Mouse (Mus musculus): ENCODE data around the gene Xpr1. TPM values are rescaled to one million over a fixed set of nuclear protein-coding genes. Genes with fewer than 3 reads are reported as not detected.

Gene Xpr1
- polyA plus RNA-seq, 1 experiment = 8.7 TPM

DNA sequence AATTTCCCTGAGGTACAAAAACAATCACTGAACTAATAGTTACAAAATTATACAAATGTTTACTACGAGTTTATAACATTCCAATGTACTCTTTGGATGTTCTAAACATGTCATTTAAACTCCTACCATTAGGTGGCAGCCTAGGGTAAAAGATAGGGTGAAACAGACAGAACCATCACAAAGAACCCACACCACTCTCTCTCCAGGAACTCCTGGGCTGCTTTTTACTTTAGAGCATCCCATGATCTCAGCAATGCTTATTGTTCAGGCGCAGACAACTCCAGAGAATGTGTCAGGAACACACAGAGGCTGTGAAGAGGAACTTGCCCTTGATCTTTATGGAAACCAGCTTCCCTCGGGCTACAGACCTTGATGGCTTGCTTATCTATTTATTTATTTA is 123.8 kb downstream of the Xpr1 start:
- no peaks in the 10 kb centered on the region for H3K79me2 ChIP-seq (ENCODE audit: control insufficient read depth, insufficient read depth)
- peaks cover under 1% of the 10 kb centered on the region for H3K36me3 ChIP-seq (ENCODE audit: control insufficient read depth, insufficient read depth)
- TF ChIP-seq MYOG (IDR thresholded peaks at IDR 0.05; ENCODE audit: control insufficient read depth in 1 of 3, insufficient read depth in 1 of 3, insufficient read length in 2 of 3, low read depth in 2 of 3) = no peak
- TF ChIP-seq E2F4 (IDR thresholded peaks at IDR 0.05; ENCODE audit: insufficient read depth) = no peak
- no peak for TF ChIP-seq SRF (IDR thresholded peaks at IDR 0.05; ENCODE audit: control insufficient read depth, insufficient read length, low read depth)
- TF ChIP-seq POLR2AphosphoS2 (IDR thresholded peaks at IDR 0.05; ENCODE audit: insufficient read length, low read depth) = no peak
- no peak for TF ChIP-seq MYOD1 (IDR thresholded peaks at IDR 0.05; ENCODE audit: control insufficient read depth in 1 of 3, insufficient read length in 2 of 3, low read depth in 2 of 3)
- no peak for TF ChIP-seq MAX (IDR thresholded peaks at IDR 0.05; ENCODE audit: low read depth)
- TF ChIP-seq REST (IDR thresholded peaks at IDR 0.05; ENCODE audit: insufficient read depth, insufficient read length) = no peak
- TF ChIP-seq CEBPB (IDR thresholded peaks at IDR 0.05; ENCODE audit: insufficient read depth, poor library complexity, severe bottlenecking) = no peak
- no peak for TF ChIP-seq USF1 (IDR thresholded peaks at IDR 0.05; ENCODE audit: low read depth)
- no peak for TF ChIP-seq TCF12 (IDR thresholded peaks at IDR 0.05; ENCODE audit: insufficient read depth, poor library complexity, severe bottlenecking)
- TF ChIP-seq POLR2A (IDR thresholded peaks at IDR 0.05; ENCODE audit: insufficient read length, low read depth) = no peak
- no peak for TF ChIP-seq TCF3 (IDR thresholded peaks at IDR 0.05; ENCODE audit: insufficient read length, low read depth)
- H3K4me3 ChIP-seq = no peak overlapping the region
- H3ac ChIP-seq (ENCODE audit: control insufficient read depth, insufficient read length) = no peak overlapping the region
- H3K4me2 ChIP-seq (ENCODE audit: low read depth) = no peak overlapping the region
- no peaks in the 10 kb centered on the region for H3K27me3 ChIP-seq (ENCODE audit: control insufficient read depth, insufficient read depth, insufficient read length)

- Histone ChIP-seq H3K36me3 (ENCODE audit: control insufficient read depth, insufficient read depth) (peaks cover 18% of the 10 kb centered on the region), H3K79me2 (ENCODE audit: control insufficient read depth, insufficient read depth) (no peaks in the 10 kb centered on the region), H3K27me3 (ENCODE audit: control insufficient read depth, insufficient read depth, insufficient read length) (no peaks in the 10 kb centered on the region), H3K4me3 (no peak overlapping the region), H3ac (ENCODE audit: control insufficient read depth, insufficient read length) (no peak overlapping the region), H3K4me2 (ENCODE audit: low read depth) (no peak overlapping the region)
- no peak for TF ChIP-seq CEBPB (IDR thresholded peaks at IDR 0.05; ENCODE audit: insufficient read depth, poor library complexity, severe bottlenecking)
- no peak for TF ChIP-seq SRF (IDR thresholded peaks at IDR 0.05; ENCODE audit: control insufficient read depth, insufficient read length, low read depth)
- no peak for TF ChIP-seq MAX (IDR thresholded peaks at IDR 0.05; ENCODE audit: low read depth)
- no peak for TF ChIP-seq TCF12 (IDR thresholded peaks at IDR 0.05; ENCODE audit: insufficient read depth, poor library complexity, severe bottlenecking)
- TF ChIP-seq MYOD1 (IDR thresholded peaks at IDR 0.05; ENCODE audit: control insufficient read depth in 1 of 3, insufficient read length in 2 of 3, low read depth in 2 of 3) = no peak
- TF ChIP-seq POLR2A (IDR thresholded peaks at IDR 0.05; ENCODE audit: insufficient read length, low read depth) = no peak
- no peak for TF ChIP-seq POLR2AphosphoS2 (IDR thresholded peaks at IDR 0.05; ENCODE audit: insufficient read length, low read depth)
- no peak for TF ChIP-seq MYOG (IDR thresholded peaks at IDR 0.05; ENCODE audit: control insufficient read depth in 1 of 3, insufficient read depth in 1 of 3, insufficient read length in 2 of 3, low read depth in 2 of 3)
- TF ChIP-seq TCF3 (IDR thresholded peaks at IDR 0.05; ENCODE audit: insufficient read length, low read depth) = no peak
- TF ChIP-seq E2F4 (IDR thresholded peaks at IDR 0.05; ENCODE audit: insufficient read depth) = no peak
Observed at GRCm38 (mm10) chr1:155289411-155289810, 127.8 kb downstream of the Xpr1 start.

DNA sequence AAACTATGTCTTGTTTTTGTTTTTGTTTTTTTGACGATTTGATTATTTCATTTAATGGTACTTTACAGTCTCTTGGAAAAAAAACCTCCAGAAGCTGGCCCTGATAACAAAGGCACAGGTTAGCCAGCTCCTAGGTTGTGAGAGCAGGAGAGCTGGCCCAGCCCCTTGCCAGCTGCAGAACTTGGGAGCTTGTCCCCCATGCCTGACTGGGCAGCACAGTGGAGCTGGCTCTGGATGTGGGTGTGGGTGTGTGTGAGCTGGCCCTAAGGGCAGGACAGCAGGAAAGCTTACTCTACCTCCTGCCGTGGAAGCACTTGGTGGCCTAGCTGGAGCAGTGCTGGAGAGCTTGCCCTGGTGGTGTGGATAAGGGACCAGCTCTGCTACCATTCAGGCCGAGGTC is 129.2 kb downstream of the Xpr1 start:
- Histone ChIP-seq H3K36me3 (ENCODE audit: control insufficient read depth, insufficient read depth) (peaks cover 18% of the 10 kb centered on the region), H3K4me2 (ENCODE audit: low read depth) (no peak overlapping the region), H3K4me3 (no peak overlapping the region), H3ac (ENCODE audit: control insufficient read depth, insufficient read length) (no peak overlapping the region), H3K27me3 (ENCODE audit: control insufficient read depth, insufficient read depth, insufficient read length) (no peaks in the 10 kb centered on the region), H3K79me2 (ENCODE audit: control insufficient read depth, insufficient read depth) (no peaks in the 10 kb centered on the region)
- TF ChIP-seq MYOG (IDR thresholded peaks at IDR 0.05; ENCODE audit: control insufficient read depth in 1 of 3, insufficient read depth in 1 of 3, insufficient read length in 2 of 3, low read depth in 2 of 3) (no peak), POLR2A (IDR thresholded peaks at IDR 0.05; ENCODE audit: insufficient read length, low read depth) (no peak), E2F4 (IDR thresholded peaks at IDR 0.05; ENCODE audit: insufficient read depth) (no peak), MAX (IDR thresholded peaks at IDR 0.05; ENCODE audit: low read depth) (no peak), REST (IDR thresholded peaks at IDR 0.05; ENCODE audit: insufficient read depth, insufficient read length) (no peak), TCF3 (IDR thresholded peaks at IDR 0.05; ENCODE audit: insufficient read length, low read depth) (no peak), CEBPB (IDR thresholded peaks at IDR 0.05; ENCODE audit: insufficient read depth, poor library complexity, severe bottlenecking) (no peak), TCF12 (IDR thresholded peaks at IDR 0.05; ENCODE audit: insufficient read depth, poor library complexity, severe bottlenecking) (no peak), SRF (IDR thresholded peaks at IDR 0.05; ENCODE audit: control insufficient read depth, insufficient read length, low read depth) (no peak), MYOD1 (IDR thresholded peaks at IDR 0.05; ENCODE audit: control insufficient read depth in 1 of 3, insufficient read length in 2 of 3, low read depth in 2 of 3) (no peak), USF1 (IDR thresholded peaks at IDR 0.05; ENCODE audit: low read depth) (no peak), POLR2AphosphoS2 (IDR thresholded peaks at IDR 0.05; ENCODE audit: insufficient read length, low read depth) (no peak)

- Histone ChIP-seq H3K4me3 (no peak overlapping the region), H3K79me2 (ENCODE audit: control insufficient read depth, insufficient read depth) (no peaks in the 10 kb centered on the region), H3K27me3 (ENCODE audit: control insufficient read depth, insufficient read depth, insufficient read length) (no peaks in the 10 kb centered on the region), H3K4me2 (ENCODE audit: low read depth) (no peak overlapping the region), H3ac (ENCODE audit: control insufficient read depth, insufficient read length) (no peak overlapping the region), H3K36me3 (ENCODE audit: control insufficient read depth, insufficient read depth) (peaks cover 18% of the 10 kb centered on the region)
- TF ChIP-seq MYOG (IDR thresholded peaks at IDR 0.05; ENCODE audit: control insufficient read depth in 1 of 3, insufficient read depth in 1 of 3, insufficient read length in 2 of 3, low read depth in 2 of 3) (no peak), CEBPB (IDR thresholded peaks at IDR 0.05; ENCODE audit: insufficient read depth, poor library complexity, severe bottlenecking) (no peak), MYOD1 (IDR thresholded peaks at IDR 0.05; ENCODE audit: control insufficient read depth in 1 of 3, insufficient read length in 2 of 3, low read depth in 2 of 3) (no peak), TCF3 (IDR thresholded peaks at IDR 0.05; ENCODE audit: insufficient read length, low read depth) (no peak), POLR2AphosphoS2 (IDR thresholded peaks at IDR 0.05; ENCODE audit: insufficient read length, low read depth) (no peak), REST (IDR thresholded peaks at IDR 0.05; ENCODE audit: insufficient read depth, insufficient read length) (no peak), POLR2A (IDR thresholded peaks at IDR 0.05; ENCODE audit: insufficient read length, low read depth) (no peak), USF1 (IDR thresholded peaks at IDR 0.05; ENCODE audit: low read depth) (no peak), E2F4 (IDR thresholded peaks at IDR 0.05; ENCODE audit: insufficient read depth) (no peak), TCF12 (IDR thresholded peaks at IDR 0.05; ENCODE audit: insufficient read depth, poor library complexity, severe bottlenecking) (no peak), SRF (IDR thresholded peaks at IDR 0.05; ENCODE audit: control insufficient read depth, insufficient read length, low read depth) (no peak), MAX (IDR thresholded peaks at IDR 0.05; ENCODE audit: low read depth) (no peak)
Observed at GRCm38 (mm10) chr1:155283808-155284207, 133.4 kb downstream of the Xpr1 start.

All from myocyte (in vitro differentiated cells).